Mouse (Mus musculus): ENCODE results near the gene Tmem229b. TPM values are rescaled to one million over a fixed set of nuclear protein-coding genes. Genes with fewer than 3 reads are reported as not detected.
A peak's percentile ranks its signal among the peaks of the same experiment; 100 is the strongest.

Tmem229b gene
- polyA plus RNA-seq, 1 experiment from 2014 or later = 66.7 TPM

GRCm38 (mm10) chr12:78921421-78921820, 86.0 kb downstream of the Tmem229b start:
- ATAC-seq = no peak
- Histone ChIP-seq H3K4me1 (replicated peaks; ENCODE audit: control insufficient read depth, insufficient read depth, low read length) (peaks cover 6% of the 10 kb centered on the region; the same call in 1 of the 2 replicates), H3K27ac (ENCODE audit: low read length) (no peak overlapping the region), H3K27me3 (replicated peaks; ENCODE audit: control insufficient read depth, insufficient read depth, low read length) (no peaks in the 10 kb centered on the region), H3K36me3 (ENCODE audit: control insufficient read depth, insufficient read depth) (no peaks in the 10 kb centered on the region), H3K9me3 (ENCODE audit: control insufficient read depth, low read length) (no peaks in the 10 kb centered on the region), H3K4me2 (ENCODE audit: low read length) (no peak overlapping the region), H3K9ac (replicated peaks; ENCODE audit: low read depth, low read length) (no peak overlapping the region), H3K4me3 (replicated peaks; ENCODE audit: low read length) (no peak overlapping the region)
- 72% methylated on average over 4 of the region's 4 CpGs for WGBS

DNA sequence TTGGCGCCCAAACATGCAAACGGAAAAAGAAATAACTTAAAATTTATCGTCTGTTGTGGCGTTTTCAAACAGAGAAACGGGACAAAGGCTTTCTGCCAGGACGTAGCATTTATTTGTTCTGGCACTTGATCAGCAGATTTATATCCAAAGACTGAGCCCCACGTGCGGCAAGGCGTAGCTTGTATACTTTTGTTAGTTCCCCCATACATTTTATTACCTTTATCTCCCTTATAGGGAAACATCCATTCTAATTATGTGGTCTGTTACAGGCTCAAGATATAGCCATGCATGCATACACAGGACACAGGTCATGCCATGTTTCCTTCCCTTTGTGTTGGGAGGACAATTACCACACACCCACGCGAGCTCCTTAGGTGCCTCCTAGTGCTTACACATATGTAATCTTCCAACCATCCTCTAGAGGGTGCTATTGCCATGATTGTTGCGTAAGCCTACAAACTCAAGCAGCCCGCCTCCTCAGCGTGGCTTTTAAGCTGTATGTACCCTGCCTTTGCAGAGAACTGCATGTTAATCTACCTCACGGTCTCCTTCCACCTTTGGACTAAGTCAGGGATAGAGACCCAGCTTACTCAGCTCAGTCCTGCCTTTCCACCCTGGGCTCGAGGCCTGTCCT, 88.2 kb downstream of the Tmem229b start:
- peaks cover 6% of the 10 kb centered on the region; the same call in 1 of the 2 replicates for H3K4me1 ChIP-seq (replicated peaks; ENCODE audit: control insufficient read depth, insufficient read depth, low read length)
- no peaks in the 10 kb centered on the region for H3K36me3 ChIP-seq (ENCODE audit: control insufficient read depth, insufficient read depth)
- no peaks in the 10 kb centered on the region for H3K9me3 ChIP-seq (ENCODE audit: control insufficient read depth, low read length)
- no peak overlapping the region for H3K4me3 ChIP-seq (replicated peaks; ENCODE audit: low read length)
- H3K27me3 ChIP-seq (replicated peaks; ENCODE audit: control insufficient read depth, insufficient read depth, low read length) = no peaks in the 10 kb centered on the region
- H3K9ac ChIP-seq (replicated peaks; ENCODE audit: low read depth, low read length) = no peak overlapping the region; the same call in 1 of the 2 replicates
- peak overlapping the region; percentile 45 for H3K4me2 ChIP-seq (ENCODE audit: low read length)
- peak; percentile 93 for ATAC-seq
- WGBS = 28% methylated on average over 16 of the region's 16 CpGs
- no peak overlapping the region for H3K27ac ChIP-seq (ENCODE audit: low read length)

DNA sequence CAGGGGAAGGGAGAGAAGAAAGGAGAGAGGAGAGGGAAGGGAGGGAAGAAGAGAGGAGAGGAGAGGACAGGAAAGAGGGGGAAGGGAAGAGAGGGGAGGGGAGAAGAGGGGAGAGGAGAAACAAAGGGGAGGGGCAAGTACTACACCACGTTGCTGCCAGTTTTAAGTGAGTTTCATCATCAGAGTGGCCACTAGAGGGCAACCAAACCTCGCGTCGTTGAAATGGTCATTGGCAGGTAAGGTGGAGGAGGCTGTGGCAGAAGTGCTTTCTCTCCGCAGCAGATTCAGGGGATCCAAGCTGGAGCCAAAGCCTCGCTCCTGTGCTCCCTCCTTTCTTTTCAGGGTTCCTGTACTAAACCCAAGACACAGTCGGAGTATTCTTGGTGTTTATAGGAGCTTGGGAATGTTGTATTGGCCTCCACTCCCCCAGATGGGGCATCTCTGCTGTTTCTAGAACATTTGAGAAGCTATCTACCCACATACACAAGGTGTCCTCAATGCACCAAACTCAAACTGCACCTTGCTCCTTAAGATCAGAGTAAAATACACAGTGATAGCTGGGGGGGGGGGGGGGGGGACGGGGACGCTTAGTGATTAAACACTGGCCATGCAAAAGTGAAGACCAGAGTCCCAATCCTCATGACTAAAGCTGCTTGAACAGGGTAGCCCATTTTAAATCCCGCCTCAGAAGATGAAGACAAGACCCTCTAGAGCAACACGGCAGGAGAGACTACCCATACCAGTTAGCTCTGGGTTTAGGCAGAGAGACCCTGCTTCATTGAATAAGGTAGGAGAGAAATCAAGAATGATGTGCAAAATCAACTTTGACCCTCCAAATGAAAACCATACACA, 89.0 kb downstream of the Tmem229b start:
- peak; percentile 80 for ATAC-seq

DNA sequence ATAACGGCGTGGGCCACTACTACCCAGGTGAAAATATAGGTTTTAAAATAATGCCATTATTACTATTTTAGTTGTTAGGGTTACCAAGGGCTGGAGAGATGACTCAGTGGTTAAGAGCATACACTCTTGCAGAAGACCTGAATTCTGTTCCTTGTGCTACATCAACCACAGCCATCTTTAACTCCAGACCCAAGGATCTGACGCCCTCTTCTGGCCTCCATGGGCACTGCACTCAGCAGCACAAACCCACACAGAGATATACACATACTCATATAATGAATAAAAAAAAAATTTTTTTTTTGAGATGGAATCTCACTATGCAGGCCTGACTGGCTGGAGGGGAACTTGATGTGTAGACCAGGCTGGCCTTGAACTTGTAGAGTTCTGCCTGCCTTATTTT, 91.1 kb downstream of the Tmem229b start:
- no peak for ATAC-seq
- Histone ChIP-seq H3K27ac (ENCODE audit: low read length) (no peak overlapping the region), H3K4me1 (replicated peaks; ENCODE audit: control insufficient read depth, insufficient read depth, low read length) (peaks cover 15% of the 10 kb centered on the region), H3K9ac (replicated peaks; ENCODE audit: low read depth, low read length) (no peak overlapping the region), H3K9me3 (ENCODE audit: control insufficient read depth, low read length) (no peaks in the 10 kb centered on the region), H3K4me2 (ENCODE audit: low read length) (no peak overlapping the region), H3K4me3 (replicated peaks; ENCODE audit: low read length) (no peak overlapping the region), H3K27me3 (replicated peaks; ENCODE audit: control insufficient read depth, insufficient read depth, low read length) (peaks cover 12% of the 10 kb centered on the region), H3K36me3 (ENCODE audit: control insufficient read depth, insufficient read depth) (no peaks in the 10 kb centered on the region)
- 68% methylated on average over 3 of the region's 3 CpGs for WGBS

More for the DNA sequence above, 89.0 kb downstream of the Tmem229b start:
- H3K27ac ChIP-seq (ENCODE audit: low read length) = no peak overlapping the region
- peak overlapping the region; percentile 32; the same call in 1 of the 2 replicates for H3K9ac ChIP-seq (replicated peaks; ENCODE audit: low read depth, low read length)
- H3K27me3 ChIP-seq (replicated peaks; ENCODE audit: control insufficient read depth, insufficient read depth, low read length) = no peaks in the 10 kb centered on the region; the same call in 1 of the 2 replicates
- peak overlapping the region; percentile 45 for H3K4me2 ChIP-seq (ENCODE audit: low read length)
- H3K4me3 ChIP-seq (replicated peaks; ENCODE audit: low read length) = peak overlapping the region; percentile 25
- no peaks in the 10 kb centered on the region for H3K36me3 ChIP-seq (ENCODE audit: control insufficient read depth, insufficient read depth)
- WGBS = 19% methylated on average over 11 of the region's 11 CpGs
- H3K9me3 ChIP-seq (ENCODE audit: control insufficient read depth, low read length) = no peaks in the 10 kb centered on the region
- H3K4me1 ChIP-seq (replicated peaks; ENCODE audit: control insufficient read depth, insufficient read depth, low read length) = peaks cover 6% of the 10 kb centered on the region; the same call in 1 of the 2 replicates

- Histone ChIP-seq H3K36me3 (ENCODE audit: control insufficient read depth, insufficient read depth) (no peaks in the 10 kb centered on the region), H3K27ac (ENCODE audit: low read length) (no peak overlapping the region), H3K4me3 (replicated peaks; ENCODE audit: low read length) (no peak overlapping the region), H3K4me1 (replicated peaks; ENCODE audit: control insufficient read depth, insufficient read depth, low read length) (peaks cover 18% of the 10 kb centered on the region), H3K4me2 (ENCODE audit: low read length) (no peak overlapping the region), H3K9me3 (ENCODE audit: control insufficient read depth, low read length) (no peaks in the 10 kb centered on the region), H3K27me3 (replicated peaks; ENCODE audit: control insufficient read depth, insufficient read depth, low read length) (peaks cover 19% of the 10 kb centered on the region), H3K9ac (replicated peaks; ENCODE audit: low read depth, low read length) (no peak overlapping the region)
- 81% methylated on average over 3 of the region's 3 CpGs for WGBS
- ATAC-seq = no peak
Measured at GRCm38 (mm10) chr12:78915561-78915960, 91.9 kb downstream of the Tmem229b start.

GRCm38 (mm10) chr12:78914458-78914857, 93.0 kb downstream of the Tmem229b start:
- Histone ChIP-seq H3K9ac (replicated peaks; ENCODE audit: low read depth, low read length) (no peak overlapping the region), H3K36me3 (ENCODE audit: control insufficient read depth, insufficient read depth) (no peaks in the 10 kb centered on the region), H3K4me3 (replicated peaks; ENCODE audit: low read length) (no peak overlapping the region), H3K4me2 (ENCODE audit: low read length) (no peak overlapping the region), H3K27me3 (replicated peaks; ENCODE audit: control insufficient read depth, insufficient read depth, low read length) (peaks cover 22% of the 10 kb centered on the region), H3K4me1 (replicated peaks; ENCODE audit: control insufficient read depth, insufficient read depth, low read length) (peaks cover 18% of the 10 kb centered on the region), H3K27ac (ENCODE audit: low read length) (no peak overlapping the region), H3K9me3 (ENCODE audit: control insufficient read depth, low read length) (no peaks in the 10 kb centered on the region)
- ATAC-seq = no peak
- 93% methylated on average over 4 of the region's 4 CpGs for WGBS

Other genes with a start within 250 kb of the Tmem229b start
- 120 and 123 TPM in 2 replicates for gene Atp6v1d, start 146.0 kb downstream of the Tmem229b start, polyA plus RNA-seq (2015; fragmentation: Nextera tagmentation; extraction: Ambion mirVana)
- gene Eif2s1, start 145.8 kb downstream of the Tmem229b start, polyA plus RNA-seq (2015; fragmentation: Nextera tagmentation; extraction: Ambion mirVana) = 165 and 175 TPM in 2 replicates
- 0.96 and 1.1 TPM in 2 replicates for gene Plek2, start 100.7 kb downstream of the Tmem229b start, polyA plus RNA-seq (2015; fragmentation: Nextera tagmentation; extraction: Ambion mirVana)
- gene Plekhh1, start 21.5 kb upstream of the Tmem229b start, polyA plus RNA-seq (2015; fragmentation: Nextera tagmentation; extraction: Ambion mirVana) = 2.1 and 2.5 TPM in 2 replicates
- gene Pigh, start 82.0 kb upstream of the Tmem229b start, polyA plus RNA-seq (2015; fragmentation: Nextera tagmentation; extraction: Ambion mirVana) = 21.2 and 21.6 TPM in 2 replicates
- gene Arg2, start 123.2 kb upstream of the Tmem229b start, polyA plus RNA-seq (2015; fragmentation: Nextera tagmentation; extraction: Ambion mirVana) = 13.2 and 17.6 TPM in 2 replicates
- gene Vti1b, start 165.0 kb upstream of the Tmem229b start, polyA plus RNA-seq (2015; fragmentation: Nextera tagmentation; extraction: Ambion mirVana) = 190 and 191 TPM in 2 replicates
- 38.1 and 40.0 TPM in 2 replicates for gene Rdh11, start 184.7 kb upstream of the Tmem229b start, polyA plus RNA-seq (2015; fragmentation: Nextera tagmentation; extraction: Ambion mirVana)
- gene Rdh12, start 201.3 kb upstream of the Tmem229b start, polyA plus RNA-seq (2015; fragmentation: Nextera tagmentation; extraction: Ambion mirVana) = 0.77 and 1.4 TPM in 2 replicates

Measured in forebrain, embryonic 16.5 days (tissue).